Mouse (Mus musculus): ENCODE measurements around the gene Zfand4.

DNA sequence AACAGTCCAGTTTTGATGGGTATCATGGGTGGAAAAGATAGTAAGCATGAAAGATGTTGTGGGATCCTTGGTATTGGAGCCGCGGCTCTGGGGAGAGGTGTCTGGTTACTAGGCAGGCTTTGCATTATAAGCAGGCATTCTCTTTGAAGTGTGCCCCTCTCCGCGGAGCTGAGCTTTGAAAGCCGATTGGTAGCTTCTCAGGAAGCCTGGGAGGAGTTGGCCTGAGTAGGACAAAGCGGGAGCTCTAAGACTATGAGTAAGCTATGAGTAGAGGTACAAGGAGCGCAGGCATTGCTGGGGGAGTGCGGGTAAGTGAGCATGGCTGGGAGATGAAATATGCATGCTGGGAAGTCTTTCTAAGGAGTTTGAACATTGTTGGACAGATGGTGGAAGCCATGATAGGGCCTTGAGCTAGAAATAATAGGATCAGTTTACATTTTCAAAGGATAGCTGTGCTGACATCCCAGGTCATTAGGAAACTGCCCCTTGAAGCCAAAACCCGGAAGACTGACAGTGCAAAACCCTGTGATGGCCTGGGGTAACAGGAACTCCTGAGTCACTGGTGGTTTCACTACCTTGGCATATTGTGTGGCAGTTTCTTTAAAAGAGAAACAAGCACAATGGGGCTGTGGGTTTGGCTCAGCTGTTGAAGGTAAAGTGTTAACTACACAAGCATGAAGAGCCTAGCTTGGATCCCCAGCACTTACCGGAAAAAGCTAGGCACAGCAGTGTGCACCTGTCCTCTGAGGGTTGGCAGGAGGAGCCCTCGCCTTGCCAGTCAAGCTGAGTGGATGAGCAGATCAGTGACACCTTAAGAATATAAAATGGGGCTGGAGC lies 2.5 kb downstream of the Zfand4 start:
- TF ChIP-seq CTCF (IDR thresholded peaks at IDR 0.05; ENCODE audit: extremely low read depth, insufficient read depth, insufficient read length, insufficient replicate concordance) (no peak), POLR2A (IDR thresholded peaks at IDR 0.05; ENCODE audit: low read depth, low read length) (no peak)
